Mouse (Mus musculus) T-helper 2 cell (primary cell): ENCODE measurements around the gene Smg6.
"Not testable (repeated sequence)": the region's sequence is repeated elsewhere in the genome, so short reads cannot be mapped to it uniquely, and the experiment has no call there.

ENCODE experiments used
- in situ Hi-C: fragments of 300-600 bp; cut with MboI, MseI; formaldehyde crosslinking; loops from one replicate; pipeline ENCODE4 v1.15.1; 2025; ENCODE audit warnings: high pct_unique_total_duplicates

Smg6 gene

GRCm38 (mm10) chr11:75166861-75167642 is 241.4 kb downstream of the Smg6 start:
- in situ Hi-C loops: no loop called here

- in situ Hi-C loops: no loop called here
These were observed 242.3 kb downstream of the Smg6 start for GRCm38 (mm10) chr11:75167643-75168589.

- in situ Hi-C loops: no loop called here
These were observed 243.2 kb downstream of the Smg6 start for GRCm38 (mm10) chr11:75168590-75169361.

- in situ Hi-C loops: no loop called here
These were observed 243.9 kb downstream of the Smg6 start, which contains the start of gene Hic1 for GRCm38 (mm10) chr11:75169405-75170080. Gene Hic1, minus strand, starts transcription at chr11:75169519.

GRCm38 (mm10) chr11:75170136-75170751 is 244.6 kb downstream of the Smg6 start:
- in situ Hi-C loops: no loop called here

- in situ Hi-C loops: no loop called here
These were observed 245.7 kb downstream of the Smg6 start for GRCm38 (mm10) chr11:75171186-75171865.

- in situ Hi-C loops: no loop called here
These were observed 246.8 kb downstream of the Smg6 start for GRCm38 (mm10) chr11:75172151-75173094.

- in situ Hi-C loops: no loop called here
These were observed 247.6 kb downstream of the Smg6 start for GRCm38 (mm10) chr11:75173095-75173798.

GRCm38 (mm10) chr11:75173799-75174165 is 248.2 kb downstream of the Smg6 start:
- in situ Hi-C loops: no loop called here

- in situ Hi-C loops: not testable (repeated sequence)
These were observed 249.0 kb downstream of the Smg6 start for GRCm38 (mm10) chr11:75174574-75174973.

GRCm38 (mm10) chr11:75178011-75178410 is 252.4 kb downstream of the Smg6 start:
- in situ Hi-C loops: no loop called here

GRCm38 (mm10) chr11:75178672-75179208 is 253.1 kb downstream of the Smg6 start, which contains the start of gene Ovca2:
Gene Ovca2, minus strand, starts transcription at chr11:75178835.
- in situ Hi-C loops: no loop called here

GRCm38 (mm10) chr11:75183917-75184570 is 258.4 kb downstream of the Smg6 start:
- in situ Hi-C loops: loop anchor here (5.0 kb wide), 2 partner anchors 43 to 103 kb away; no protein-coding TSS in a partner anchor

GRCm38 (mm10) chr11:75184573-75184972 is 258.9 kb downstream of the Smg6 start:
- in situ Hi-C loops: loop anchor here (5.0 kb wide), 2 partner anchors 43 to 103 kb away; no protein-coding TSS in a partner anchor

- in situ Hi-C loops: loop anchor here (5.0 kb wide), 2 partner anchors 42 to 102 kb away; no protein-coding TSS in a partner anchor
These were observed 259.4 kb downstream of the Smg6 start for GRCm38 (mm10) chr11:75184986-75185385.

- in situ Hi-C loops: no loop called here
These were observed 264.2 kb downstream of the Smg6 start for GRCm38 (mm10) chr11:75189713-75190370.

- in situ Hi-C loops: no loop called here
These were observed 264.7 kb downstream of the Smg6 start for GRCm38 (mm10) chr11:75190371-75190724.
